Mouse (Mus musculus): ENCODE results near the gene Atp2c2. TPM values are rescaled to one million over a fixed set of nuclear protein-coding genes. Genes with fewer than 3 reads are reported as not detected.

Atp2c2 gene
- total RNA-seq, 2 experiments from 2014 or later: 0.12 to 0.21 TPM

- DNase-seq: no peak
These were observed 3.2 kb downstream of the Atp2c2 start for GRCm38 (mm10) chr8:119702965-119703364.

GRCm38 (mm10) chr8:119707146-119707545, 7.3 kb downstream of the Atp2c2 start:
- DNase-seq: no peak

- no peak for DNase-seq
These were observed 8.7 kb downstream of the Atp2c2 start for GRCm38 (mm10) chr8:119708471-119708870.

- DNase-seq: peak; percentile 58 to 61
These were observed 9.3 kb downstream of the Atp2c2 start for GRCm38 (mm10) chr8:119708878-119709702.

GRCm38 (mm10) chr8:119709703-119710093, 9.9 kb downstream of the Atp2c2 start:
- no peak for DNase-seq

- peak; percentile 55 to 57 for DNase-seq
These were observed 12.4 kb downstream of the Atp2c2 start for GRCm38 (mm10) chr8:119712226-119712625.

GRCm38 (mm10) chr8:119713421-119713820, 13.6 kb downstream of the Atp2c2 start:
- no peak for DNase-seq

- peak; percentile 73 to 84 for DNase-seq
These were observed 15.4 kb downstream of the Atp2c2 start for GRCm38 (mm10) chr8:119715221-119715620.

- no peak for DNase-seq
These were observed 17.0 kb downstream of the Atp2c2 start for GRCm38 (mm10) chr8:119716730-119717299.

- DNase-seq: no peak
These were observed 18.0 kb downstream of the Atp2c2 start for GRCm38 (mm10) chr8:119717765-119718164.

- DNase-seq: no peak
These were observed 19.2 kb downstream of the Atp2c2 start for GRCm38 (mm10) chr8:119719011-119719501.

- DNase-seq: no peak
These were observed 22.5 kb downstream of the Atp2c2 start for GRCm38 (mm10) chr8:119722348-119722747.

- no peak for DNase-seq
These were observed 23.9 kb downstream of the Atp2c2 start for GRCm38 (mm10) chr8:119723676-119724075.

GRCm38 (mm10) chr8:119724596-119724995, 24.8 kb downstream of the Atp2c2 start:
- DNase-seq: no peak

- no peak for DNase-seq
These were observed 27.3 kb downstream of the Atp2c2 start for GRCm38 (mm10) chr8:119727093-119727492.

GRCm38 (mm10) chr8:119728351-119728895, 28.6 kb downstream of the Atp2c2 start:
- DNase-seq: no peak

- no peak for DNase-seq
These were observed 32.3 kb downstream of the Atp2c2 start for GRCm38 (mm10) chr8:119732072-119732471.

- DNase-seq: no peak
These were observed 36.6 kb downstream of the Atp2c2 start for GRCm38 (mm10) chr8:119736348-119736917.

GRCm38 (mm10) chr8:119737093-119737900, 37.5 kb downstream of the Atp2c2 start:
- DNase-seq: no peak

- DNase-seq: peak in 1 of 2 experiments; percentile 24
These were observed 38.5 kb downstream of the Atp2c2 start for GRCm38 (mm10) chr8:119738129-119738907.

GRCm38 (mm10) chr8:119740634-119741033, 40.8 kb downstream of the Atp2c2 start:
- no peak for DNase-seq

All from heart, adult 18-20 months (tissue).